Mouse (Mus musculus) cerebellum, adult (tissue): ENCODE results near the gene Plod2.

Experiments used
- ATAC-seq: cut with Nextera tagmentation; 2 replicates; pipeline ENCODE4 v1.9.2; 2017; ENCODE audit warnings: mild to moderate bottlenecking, moderate library complexity, mixed read lengths; ENCODE audit not compliant: insufficient number of reproducible peaks, low FRiP score, low TSS enrichment

The Plod2 gene

DNA sequence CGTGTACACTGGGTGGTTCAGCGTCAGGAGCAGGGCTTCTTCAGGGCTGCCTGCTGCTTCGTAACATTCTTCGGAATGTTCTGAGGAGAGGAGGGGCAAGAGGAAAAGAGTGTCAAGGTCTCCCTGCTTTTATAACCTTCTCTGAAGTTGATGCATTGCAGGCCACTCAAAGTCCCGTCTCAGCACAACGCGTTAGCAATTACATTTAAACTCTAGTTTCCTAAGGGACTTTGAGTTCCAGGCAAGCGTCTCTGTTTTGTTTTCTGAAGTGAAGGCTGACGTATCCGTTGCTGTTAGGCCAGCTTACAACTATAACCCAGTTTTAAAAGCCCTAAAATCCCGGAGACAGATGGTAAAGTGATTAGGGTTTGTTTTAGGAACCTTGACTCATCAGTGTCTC, 55.8 kb downstream of the Plod2 start:
- ATAC-seq: no peak

DNA sequence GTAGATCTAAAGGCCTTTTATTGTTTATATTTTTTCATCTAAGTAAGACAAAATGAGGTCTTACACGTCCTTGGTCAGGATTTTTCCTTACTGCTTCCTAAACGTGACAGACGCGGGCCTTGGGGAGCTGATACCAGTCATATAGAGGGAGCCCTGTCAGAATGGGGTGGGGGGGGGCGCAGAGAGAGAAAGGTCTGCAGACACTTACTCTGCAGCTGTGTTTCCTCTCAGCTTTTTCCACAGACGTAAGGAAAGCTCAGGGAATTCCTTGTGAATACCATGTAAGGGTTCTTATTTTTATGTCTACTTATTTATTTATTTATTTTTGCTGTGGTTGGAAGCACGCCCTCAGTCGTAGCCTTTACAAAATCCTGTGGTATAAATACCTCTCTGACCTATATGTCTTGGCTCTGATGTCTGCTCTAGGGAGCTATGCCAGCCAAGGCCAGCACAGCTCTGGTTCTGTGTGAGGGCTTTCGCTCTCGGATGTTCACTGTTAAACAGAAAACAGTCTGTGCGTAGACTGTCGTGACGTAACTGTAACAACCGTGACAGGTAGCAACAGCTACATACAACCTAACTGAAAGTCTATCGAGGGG, 58.0 kb downstream of the Plod2 start:
- no peak for ATAC-seq

DNA sequence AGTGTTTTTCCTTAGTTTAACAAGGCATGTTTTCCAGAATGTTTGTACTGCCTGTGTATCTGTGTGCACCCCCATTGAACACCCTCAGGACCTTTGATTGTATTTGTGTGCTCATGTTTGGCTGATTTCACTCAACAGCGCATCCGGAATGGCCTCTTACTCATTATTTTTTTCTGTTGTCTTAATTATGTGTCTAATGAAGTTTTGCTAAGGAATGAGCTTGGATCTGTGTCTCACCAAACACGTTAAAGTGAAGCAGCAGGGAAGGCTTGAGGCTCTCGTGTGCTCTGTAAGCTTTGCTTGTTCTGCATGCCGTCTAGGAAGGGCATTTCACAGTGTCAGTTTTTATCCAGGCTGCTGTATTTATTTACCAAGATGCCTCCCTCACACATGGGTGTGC, 59.5 kb downstream of the Plod2 start:
- no peak for ATAC-seq

DNA sequence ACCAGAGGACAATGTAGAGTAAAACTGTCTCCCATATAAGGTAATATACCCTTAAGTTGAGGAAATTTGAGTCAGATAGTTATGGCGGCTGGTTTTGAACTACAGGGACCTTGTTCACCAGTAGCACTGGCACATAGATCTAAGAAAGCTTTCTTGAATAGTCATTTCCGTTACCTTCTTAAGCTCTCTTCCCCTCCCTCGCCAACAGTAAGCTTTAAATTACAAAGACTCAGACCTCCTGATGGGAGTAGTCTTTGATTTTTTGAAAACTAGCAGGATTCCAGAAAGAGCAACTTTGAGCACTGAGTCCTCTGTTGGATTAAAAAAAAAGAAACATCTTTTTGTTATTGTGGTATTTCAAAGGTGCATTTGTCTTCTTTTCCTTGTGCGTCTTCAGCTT, 61.5 kb downstream of the Plod2 start:
- no peak for ATAC-seq

DNA sequence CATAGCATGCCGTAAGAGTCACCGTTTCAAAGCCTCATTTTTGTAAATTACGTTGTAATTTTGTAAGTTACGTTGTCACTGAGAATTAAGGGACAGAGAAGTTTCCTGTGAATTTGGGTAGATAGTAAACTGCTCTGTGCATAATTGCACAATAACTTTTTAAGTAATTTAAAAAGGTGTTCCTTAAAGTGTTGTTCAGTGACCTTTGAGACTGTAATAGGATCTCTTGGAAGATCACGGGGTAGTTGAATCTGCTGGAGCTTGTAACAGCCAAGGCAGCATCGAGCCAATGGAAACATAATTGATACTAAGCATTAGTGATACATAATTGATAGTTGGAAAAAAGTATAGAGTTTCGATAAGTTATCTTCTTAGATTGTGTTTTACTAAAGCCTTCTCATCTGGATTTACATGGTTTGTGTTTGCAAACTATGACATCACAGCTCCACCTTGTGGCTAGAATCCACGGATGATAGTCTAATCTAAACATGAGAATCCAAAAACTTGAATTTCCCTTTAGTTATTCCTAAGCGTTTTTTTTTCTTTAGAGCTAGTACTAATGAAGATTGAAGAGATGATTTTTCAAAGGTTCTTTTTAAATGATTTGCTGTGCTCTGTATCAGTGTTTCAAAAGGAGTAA, 68.7 kb downstream of the Plod2 start:
- ATAC-seq: no peak

DNA sequence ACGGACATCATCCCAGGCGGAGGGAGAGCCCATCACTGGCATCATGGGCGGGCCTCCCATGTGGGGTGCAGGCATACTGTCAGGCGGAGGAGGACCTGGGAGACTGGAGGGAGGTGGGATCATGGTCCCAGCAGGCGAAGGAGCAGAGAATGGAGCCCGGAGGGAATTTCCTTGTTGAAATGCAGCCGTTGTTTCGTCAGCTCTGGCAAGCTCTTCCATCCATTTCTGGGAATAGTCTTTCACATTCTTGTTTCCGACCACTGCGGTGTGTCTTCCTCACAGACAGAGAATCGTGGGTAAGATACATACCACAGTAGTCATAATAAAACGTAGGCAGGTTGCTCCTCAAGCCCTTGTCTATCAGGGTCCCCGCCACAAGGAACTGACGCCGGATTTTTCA, 70.6 kb downstream of the Plod2 start:
- ATAC-seq: no peak

DNA sequence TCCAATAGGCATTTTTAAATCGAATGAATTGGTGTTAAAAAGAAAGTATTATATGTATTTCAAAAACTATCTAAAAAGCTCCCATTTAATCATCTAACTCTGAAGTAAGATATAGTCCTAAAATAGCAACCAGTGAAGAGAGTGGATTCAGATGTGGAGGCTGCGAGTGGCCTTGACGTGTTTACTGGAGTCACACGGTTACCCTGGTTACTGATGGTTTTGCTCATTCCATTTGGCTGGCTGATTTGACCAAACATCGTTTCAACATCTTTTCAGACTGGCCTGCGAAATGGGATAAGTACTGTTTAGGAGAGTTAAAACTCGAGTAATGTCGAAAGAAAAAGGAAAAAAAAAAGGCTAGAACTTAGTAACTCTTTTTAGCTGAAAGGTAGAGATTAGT, 71.2 kb downstream of the Plod2 start:
- no peak for ATAC-seq

DNA sequence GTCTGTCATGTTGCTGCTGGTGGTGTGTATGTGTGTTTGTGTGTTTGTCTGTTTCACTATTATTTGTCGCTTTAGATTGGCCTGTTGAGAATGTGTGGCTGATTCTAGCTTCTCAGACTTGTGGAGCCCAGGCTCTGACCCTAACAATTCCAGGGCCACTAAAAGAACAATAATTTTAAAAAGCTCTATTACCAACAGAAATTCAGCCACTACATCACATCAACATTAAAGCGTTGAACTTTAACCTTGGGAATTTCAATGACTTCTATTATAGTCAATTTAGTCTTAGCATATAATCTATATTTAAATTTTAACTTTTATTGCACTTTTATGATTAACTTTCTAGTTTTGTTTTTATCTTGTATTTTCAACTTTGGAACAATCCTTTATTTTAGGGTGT, 74.4 kb downstream of the Plod2 start:
- no peak for ATAC-seq

DNA sequence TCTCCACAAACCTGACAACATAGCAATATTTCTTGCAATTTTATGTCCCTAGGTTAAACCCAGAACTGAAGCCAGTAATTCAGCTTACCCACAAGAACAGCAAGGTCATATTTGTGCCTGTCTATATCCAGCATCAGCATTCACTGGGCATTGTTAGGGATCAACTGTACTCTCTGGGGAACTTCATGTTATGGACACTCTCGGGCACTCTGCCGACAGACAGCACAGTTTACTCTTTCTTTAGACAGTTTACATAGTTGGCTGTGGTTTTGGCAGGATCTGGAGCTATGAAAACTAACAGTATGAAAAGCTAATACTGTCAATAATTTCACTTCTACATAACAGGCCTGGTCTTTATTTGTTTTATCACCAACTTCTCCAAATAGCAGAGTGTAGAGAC, 75.4 kb downstream of the Plod2 start:
- no peak for ATAC-seq

DNA sequence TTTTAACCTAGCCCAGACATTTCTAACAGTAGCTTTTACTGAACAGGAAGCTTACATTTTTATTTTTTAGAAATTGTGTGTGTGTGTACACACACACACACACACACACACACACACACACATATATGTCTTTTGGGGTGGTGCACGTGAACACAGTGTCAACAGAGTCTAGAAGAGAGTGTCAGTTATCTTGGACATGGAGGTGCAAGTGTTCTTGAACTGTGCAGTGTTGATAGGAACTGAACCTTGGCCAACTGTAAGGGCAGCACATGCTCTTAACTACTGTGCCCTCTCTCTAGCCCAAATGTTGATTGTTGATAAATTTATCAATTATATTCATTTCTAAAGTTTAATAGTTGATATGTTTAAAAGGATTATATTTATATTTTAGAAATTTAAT, 78.1 kb downstream of the Plod2 start:
- ATAC-seq: no peak

DNA sequence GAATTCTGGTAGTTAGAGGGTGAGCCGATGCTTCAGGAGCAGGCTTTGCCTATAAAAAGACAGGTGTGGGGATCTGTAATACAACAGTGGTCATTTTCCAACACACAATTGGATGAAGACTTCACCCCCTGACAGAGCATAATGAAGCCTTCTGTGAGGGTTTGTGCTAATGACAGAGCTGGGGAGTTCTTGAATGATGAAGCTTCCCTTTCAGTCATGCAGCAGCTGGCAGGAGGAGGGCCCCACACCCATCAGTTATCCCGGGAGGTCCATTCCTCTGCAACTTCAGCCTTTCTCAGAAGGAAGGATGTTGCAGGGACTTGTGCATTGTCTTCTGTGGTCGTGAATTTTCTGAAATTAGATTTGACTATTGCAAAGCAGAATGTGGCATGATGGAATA, 79.2 kb downstream of the Plod2 start:
- no peak for ATAC-seq

DNA sequence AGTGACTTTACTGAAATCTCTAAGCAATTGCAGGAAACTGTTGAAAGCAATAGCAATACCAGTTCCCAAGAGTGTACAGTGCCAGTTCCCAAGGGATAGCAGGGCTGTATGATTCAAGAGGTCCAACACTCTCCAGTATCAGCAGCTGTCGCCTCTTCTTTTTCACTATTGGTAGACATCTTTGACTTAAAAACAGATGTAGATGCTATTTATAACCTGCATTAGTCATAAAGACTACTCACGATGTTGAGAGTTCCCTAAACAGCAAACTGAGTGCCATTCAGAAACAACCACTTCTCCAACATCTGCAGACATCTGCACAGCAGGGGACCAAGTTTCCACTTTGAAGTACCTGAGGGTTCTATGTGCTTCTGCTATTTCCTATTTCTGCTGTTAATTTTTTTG, 79.9 kb downstream of the Plod2 start:
- no peak for ATAC-seq

DNA sequence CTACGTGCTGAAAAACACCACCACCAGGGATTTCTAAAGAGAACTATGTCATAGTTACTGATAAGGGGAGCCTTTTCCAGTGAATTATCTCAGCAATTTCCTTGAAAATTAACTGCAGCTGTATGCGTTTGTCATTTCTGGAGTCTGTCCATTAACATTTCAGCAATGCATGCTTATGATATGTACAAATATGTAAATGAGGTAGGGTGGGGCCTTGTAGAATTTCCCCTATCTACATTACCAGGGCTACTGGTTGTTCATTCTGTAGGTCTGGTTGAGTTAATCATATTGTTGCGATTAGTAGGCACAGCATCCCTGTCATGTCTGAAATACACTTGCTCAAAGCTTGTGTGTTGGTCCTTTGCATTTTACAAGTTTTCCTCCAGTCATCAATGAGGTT, 92.8 kb downstream of the Plod2 start:
- ATAC-seq: no peak

DNA sequence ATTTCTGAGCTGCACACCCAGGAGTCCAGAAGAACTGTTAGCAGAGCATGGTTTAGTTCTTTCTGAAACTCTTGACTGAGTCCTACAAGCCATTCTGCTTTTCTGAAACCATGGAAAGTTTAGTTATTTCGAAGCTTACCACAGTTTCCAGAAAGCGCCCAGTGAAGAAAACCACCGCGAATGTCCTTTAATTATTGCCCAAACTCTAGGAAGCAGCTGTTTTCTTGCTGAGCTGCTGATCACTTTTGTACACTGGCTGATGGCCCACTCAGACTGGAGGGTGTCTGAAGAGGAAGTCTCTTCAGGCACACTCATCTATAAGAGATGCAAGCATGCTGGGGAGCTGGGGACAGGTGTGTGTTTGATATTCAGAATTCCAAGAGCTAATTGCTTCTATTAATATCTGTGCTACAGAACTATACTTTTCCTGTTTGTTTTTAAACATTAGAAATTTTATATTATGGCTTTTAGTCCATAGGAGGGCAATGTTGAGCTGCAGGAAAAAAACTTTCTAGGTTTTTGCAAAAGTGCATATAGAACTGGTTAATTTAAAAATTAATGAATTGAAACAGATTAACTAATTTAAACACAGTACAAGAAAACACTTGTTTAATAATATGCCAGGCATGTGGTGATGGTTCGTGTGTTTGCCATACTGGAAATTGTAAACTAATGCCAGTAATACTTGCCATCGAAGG, 97.3 kb downstream of the Plod2 start:
- no peak for ATAC-seq

DNA sequence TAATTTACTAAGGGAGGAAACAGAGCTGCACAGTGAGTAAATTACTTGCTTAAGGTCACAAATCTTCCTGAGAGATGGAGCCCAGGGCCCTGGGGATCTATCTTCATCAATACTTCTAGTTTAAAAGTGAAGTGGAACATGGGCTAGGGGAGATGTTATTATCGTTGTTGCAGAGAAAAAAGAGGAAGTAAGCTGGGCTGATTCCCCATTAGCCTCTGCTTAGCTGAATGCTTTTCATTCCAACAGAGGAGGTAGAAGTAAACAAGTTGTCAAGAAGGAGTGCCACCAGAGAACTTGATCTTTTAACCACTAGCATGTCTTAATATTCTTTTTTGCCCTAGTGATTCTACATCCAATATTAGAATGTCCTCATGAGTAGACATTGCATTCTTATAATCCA, 99.7 kb downstream of the Plod2 start:
- ATAC-seq: no peak
